Mouse (Mus musculus) layer of hippocampus, adult 6 months (tissue): ENCODE data around the gene Abce1. TPM values are rescaled to one million over a fixed set of nuclear protein-coding genes. Genes with fewer than 3 reads are reported as not detected.

Experiments used
- long read RNA-seq, 2 experiments: library from polyadenylated mRNA; unstranded; transcript quantifications; one replicate each; pipeline ENCODE4 v2.0.0; 2019 to 2020
- polyA plus RNA-seq: library from polyadenylated mRNA; unstranded; fragments of <200 nt; fragmentation: Nextera tagmentation; gene quantifications from 2 replicates; pipeline ENCODE4 v1.2.3, GENCODE M21; 2021

Abce1 gene
- polyA plus RNA-seq = 23.1 and 32.1 TPM in 2 replicates
- long read RNA-seq, experiment 1, transcript Abce1-201 (18 exons, 3,793 nt) = major isoform, 26 of 46 reads
- long read RNA-seq, experiment 1, partial matches to known transcripts = 12 of 46 reads
- long read RNA-seq, experiment 1, other reads (novel, unspliced or antisense) = 8 of 46 reads
- long read RNA-seq, experiment 2, transcript Abce1-201 (18 exons, 3,793 nt) = major isoform, 434 of 483 reads
- long read RNA-seq, experiment 2, partial matches to known transcripts = 21 of 483 reads
- long read RNA-seq, experiment 2, other reads (novel, unspliced or antisense) = 25 of 483 reads

DNA sequence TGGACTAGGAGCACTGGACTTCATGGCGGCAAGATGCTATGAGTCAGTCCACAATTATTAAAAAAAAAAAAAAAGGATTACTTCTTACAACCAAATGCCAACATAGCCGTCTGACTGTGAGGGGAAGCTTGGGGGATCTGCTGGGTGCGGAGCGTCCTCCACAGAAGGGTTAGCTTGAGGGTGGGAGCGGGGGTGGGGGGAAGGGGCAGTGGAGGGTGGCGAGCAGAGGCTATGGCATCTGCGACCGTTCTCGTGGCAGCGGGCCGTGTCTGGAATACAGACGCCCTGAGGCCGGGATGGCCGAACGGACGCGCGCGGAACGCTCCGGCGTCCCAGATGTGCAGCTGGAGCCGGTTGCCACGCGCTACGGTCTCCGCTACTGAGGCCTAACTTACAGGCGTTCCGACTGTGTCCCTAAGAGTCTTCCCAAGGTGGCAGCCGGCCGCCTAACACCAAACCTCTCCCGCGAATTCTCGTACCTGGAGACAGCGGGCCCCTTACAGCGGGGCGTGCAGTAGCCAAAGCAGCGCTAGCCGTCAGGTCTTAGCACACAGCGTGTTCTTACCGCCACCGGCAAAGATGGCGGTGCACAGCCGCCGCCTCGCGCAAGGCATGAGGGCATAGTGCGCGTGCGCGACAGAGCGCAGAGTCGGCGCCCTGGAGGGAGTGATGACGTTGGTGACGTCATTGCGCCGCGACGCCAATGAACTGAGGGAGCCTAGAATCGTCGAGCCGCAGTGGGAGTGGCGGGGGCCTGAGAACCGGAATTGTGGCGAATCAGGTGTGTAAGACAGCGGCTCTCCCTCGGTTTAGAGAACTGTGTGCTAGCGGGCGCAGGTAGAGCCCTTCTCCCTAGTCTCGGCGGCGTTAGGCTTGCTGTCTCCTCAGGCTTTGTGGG is at the start of gene Abce1, which contains the start of gene Anapc10:
TSS of gene Abce1 (minus strand) at position 677 of the 898 bp plus-strand sequence.
TSS of gene Anapc10 (plus strand) at position 757 of the 898 bp plus-strand sequence.

DNA sequence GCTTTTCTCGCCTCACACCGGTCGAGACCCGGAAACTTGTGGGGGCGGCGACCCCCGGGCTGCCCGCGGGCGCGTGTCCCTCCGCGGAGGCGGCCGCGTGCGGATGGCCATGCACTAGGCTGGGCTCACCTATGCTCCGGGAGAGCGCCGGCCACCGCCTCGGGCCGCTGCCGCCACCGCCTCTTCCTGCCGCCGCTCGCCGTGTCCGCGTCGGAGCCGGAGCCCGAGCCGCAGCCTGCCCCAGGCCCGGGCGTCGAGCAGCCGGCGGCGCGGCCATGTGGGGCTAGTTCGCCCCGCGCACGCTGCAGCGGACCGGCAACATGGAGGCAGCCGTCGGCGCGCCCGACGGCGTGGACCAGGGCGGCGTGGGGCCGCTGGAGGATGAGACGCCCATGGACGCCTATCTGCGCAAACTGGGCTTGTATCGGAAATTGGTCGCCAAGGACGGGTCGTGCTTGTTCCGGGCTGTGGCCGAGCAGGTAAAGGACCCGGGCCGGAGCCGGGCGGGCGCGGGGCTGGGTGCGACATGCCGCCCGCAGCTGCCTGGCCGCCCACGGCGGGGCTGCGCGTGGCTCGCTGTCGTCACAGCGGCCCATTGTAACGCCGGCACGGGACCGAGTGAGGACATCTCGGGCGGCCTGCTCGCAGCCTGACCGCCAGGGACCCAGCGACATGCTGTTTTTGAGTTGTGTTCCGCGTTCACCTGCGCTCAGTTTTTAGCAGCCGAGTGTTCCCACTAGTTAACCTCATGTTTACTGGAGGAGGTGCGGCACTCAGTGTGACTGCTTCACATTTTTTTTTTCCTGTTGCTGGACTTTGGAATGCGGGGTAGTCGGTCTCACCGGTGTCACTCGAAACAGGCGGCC is 71.7 kb downstream of the Abce1 start, which contains the start of gene Otud4:
TSS of gene Otud4 (plus strand) at position 33 of the 866 bp plus-strand sequence.

Other genes with a start within 250 kb of the Abce1 start
- 2.4 and 2.7 TPM in 2 replicates for gene Otud4, start 72.1 kb downstream of the Abce1 start, polyA plus RNA-seq
- 19.8 and 22.8 TPM in 2 replicates for gene Anapc10, start 80 bp upstream of the Abce1 start, polyA plus RNA-seq